Mouse (Mus musculus) stomach, postnatal 0 days (tissue): ENCODE measurements around the gene Mrpl33. TPM values are rescaled to one million over a fixed set of nuclear protein-coding genes. Genes with fewer than 3 reads are reported as not detected.

Experiments
- ATAC-seq: fragments of 200-750 bp; cut with Nextera tagmentation; 2 replicates; pipeline ENCODE4 v1.8.0; 2017; ENCODE audit not compliant: low FRiP score, low TSS enrichment
- DNase-seq: peaks from one replicate; pipeline ENCODE4 v3.0.0-alpha.2; 2016; ENCODE audit warnings: low spot score
- H3K27ac ChIP-seq: fragments of 300-500 bp; sonication (generic); replicated peaks from 2 replicates; pipeline ENCODE4 v1.5.1; 2014; ENCODE audit warnings: mild to moderate bottlenecking, control low read depth
- H3K27me3 ChIP-seq: fragments of 300-500 bp; sonication (generic); 2 replicates; pipeline ENCODE4 v1.6.1; 2014; ENCODE audit warnings: low read length; ENCODE audit not compliant: control insufficient read depth, insufficient read depth
- H3K36me3 ChIP-seq: fragments of 300-500 bp; sonication (generic); 2 replicates; pipeline ENCODE4 v1.6.1; 2014; ENCODE audit warnings: low read length, mixed read lengths; ENCODE audit not compliant: control insufficient read depth, insufficient read depth
- H3K4me1 ChIP-seq: fragments of 300-500 bp; sonication (generic); replicated peaks from 2 replicates; pipeline ENCODE4 v1.6.1; 2014; ENCODE audit warnings: antibody characterized with exemption; ENCODE audit not compliant: control insufficient read depth, insufficient read depth
- H3K4me2 ChIP-seq: fragments of 300-500 bp; sonication (generic); replicated peaks from 2 replicates; pipeline ENCODE4 v1.6.1; 2014; ENCODE audit warnings: low read depth, mild to moderate bottlenecking, control low read depth, moderate library complexity
- H3K4me3 ChIP-seq: fragments of 300-500 bp; sonication (generic); 2 replicates; pipeline ENCODE4 v1.5.1; 2014; ENCODE audit warnings: low read depth, low read length, control low read depth
- H3K9ac ChIP-seq: fragments of 300-500 bp; sonication (generic); 2 replicates; pipeline ENCODE4 v1.6.1; 2014; ENCODE audit warnings: mild to moderate bottlenecking, low read length, control low read depth, mixed read lengths
- H3K9me3 ChIP-seq: fragments of 300-500 bp; sonication (generic); 2 replicates; pipeline ENCODE4 v1.6.1; 2016; ENCODE audit warnings: low read length; ENCODE audit not compliant: control insufficient read depth
- CTCF ChIP-seq: IDR thresholded peaks from 2 replicates; pipeline ENCODE4 v1.5.1; 2016; ENCODE audit warnings: antibody characterized with exemption, low read depth, mild to moderate bottlenecking, moderate library complexity
- EP300 ChIP-seq: optimal IDR thresholded peaks from 2 replicates; pipeline ENCODE3; 2016; ENCODE audit warnings: antibody characterized with exemption
- WGBS: fragments of 180-500 bp; shearing (Covaris S2); extraction: QIAGEN DNeasy Blood & Tissue Kit; methylation state at CpG from one replicate; pipeline ENCODE4 v1.1.7; 2014; 5-methylcytosine and 5-hydroxymethylcytosine counted together
- polyA plus RNA-seq: library from polyadenylated mRNA; unstranded; fragments of >200 nt; fragmentation: Nextera tagmentation; extraction: Ambion mirVana; gene quantifications from 2 replicates; pipeline ENCODE4 v1.2.1, GENCODE M21; 2015

The Mrpl33 gene
- polyA plus RNA-seq, 1 experiment from 2014 or later: 382 TPM

DNA sequence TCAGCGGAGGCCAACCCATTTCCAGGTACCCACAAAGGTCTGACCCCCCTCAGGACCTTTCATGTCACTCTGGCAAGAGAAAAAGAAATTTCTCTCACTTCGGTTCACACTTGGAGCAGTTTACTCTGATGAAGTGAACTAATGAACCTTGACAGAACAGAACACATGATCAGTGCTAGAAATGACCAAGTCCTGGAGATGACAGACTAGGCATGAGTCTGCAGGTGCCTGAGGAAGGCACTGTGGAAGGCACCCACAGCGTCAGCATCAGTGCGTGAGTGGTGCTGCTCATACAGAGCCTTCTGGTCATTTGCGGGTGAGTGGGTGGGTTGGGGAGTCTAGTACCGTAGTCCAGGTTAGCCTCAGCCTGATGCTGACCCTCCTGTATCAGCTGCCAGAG is 49.1 kb downstream of the Mrpl33 start:
- no peak for ATAC-seq
- no peak overlapping the region for H3K4me2 ChIP-seq
- no peaks in the 10 kb centered on the region for H3K9me3 ChIP-seq
- no peak for DNase-seq
- 86% methylated on average over 6 of the region's 6 CpGs for WGBS
- no peak overlapping the region for H3K9ac ChIP-seq
- H3K4me1 ChIP-seq: no peaks in the 10 kb centered on the region
- H3K36me3 ChIP-seq: no peaks in the 10 kb centered on the region
- no peak for TF ChIP-seq CTCF
- TF ChIP-seq EP300: no peak
- no peaks in the 10 kb centered on the region for H3K27me3 ChIP-seq
- no peak overlapping the region for H3K4me3 ChIP-seq
- no peak overlapping the region for H3K27ac ChIP-seq

GRCm38 (mm10) chr5:31646574-31646973 is 49.8 kb downstream of the Mrpl33 start:
- ATAC-seq: 0 out of 2 replicates have a peak, but pooled peaks have one; percentile 62
- no peak overlapping the region for H3K9ac ChIP-seq
- no peak for TF ChIP-seq CTCF
- no peak for TF ChIP-seq EP300
- no peak overlapping the region for H3K4me3 ChIP-seq
- no peak overlapping the region for H3K4me2 ChIP-seq
- no peak for DNase-seq
- H3K36me3 ChIP-seq: no peaks in the 10 kb centered on the region
- no peak overlapping the region for H3K27ac ChIP-seq
- no peaks in the 10 kb centered on the region for H3K9me3 ChIP-seq
- 78% methylated on average over 6 of the region's 6 CpGs for WGBS
- no peaks in the 10 kb centered on the region for H3K4me1 ChIP-seq
- no peaks in the 10 kb centered on the region for H3K27me3 ChIP-seq

DNA sequence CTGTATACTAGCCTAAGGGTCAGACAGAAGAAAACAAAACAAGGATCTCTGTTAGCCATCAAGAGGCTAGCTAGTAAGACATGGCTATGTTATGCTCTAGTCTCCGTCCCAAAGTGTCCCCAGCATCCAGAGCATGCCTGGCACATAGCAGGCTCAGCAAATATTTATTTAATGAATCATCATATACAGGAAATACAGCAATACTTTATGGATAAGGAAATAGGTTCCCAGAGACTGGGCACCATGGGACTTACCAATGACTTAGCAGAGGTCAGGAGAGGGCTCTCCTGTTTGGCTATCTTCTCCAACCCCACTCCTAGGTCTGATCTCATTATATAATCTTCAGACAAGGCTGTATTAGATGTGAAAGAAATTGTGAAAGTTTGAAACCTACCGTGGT is 50.6 kb downstream of the Mrpl33 start:
- H3K9me3 ChIP-seq: no peaks in the 10 kb centered on the region
- DNase-seq: no peak
- no peaks in the 10 kb centered on the region for H3K36me3 ChIP-seq
- TF ChIP-seq EP300 (no peak), CTCF (no peak)
- no peaks in the 10 kb centered on the region for H3K4me1 ChIP-seq
- no peaks in the 10 kb centered on the region for H3K27me3 ChIP-seq
- H3K9ac ChIP-seq: no peak overlapping the region
- WGBS: 54% methylated on average over 2 of the region's 2 CpGs
- H3K4me3 ChIP-seq: no peak overlapping the region
- H3K4me2 ChIP-seq: no peak overlapping the region
- ATAC-seq: peak; percentile 83
- H3K27ac ChIP-seq: no peak overlapping the region

- WGBS: 87% methylated on average over 2 of the region's 2 CpGs
- H3K27ac ChIP-seq: no peak overlapping the region
- DNase-seq (no peak), ATAC-seq (no peak)
- no peaks in the 10 kb centered on the region for H3K4me1 ChIP-seq
- no peak overlapping the region for H3K4me2 ChIP-seq
- no peak overlapping the region for H3K4me3 ChIP-seq
- H3K36me3 ChIP-seq: no peaks in the 10 kb centered on the region
- no peak for TF ChIP-seq EP300
- TF ChIP-seq CTCF: no peak
- no peaks in the 10 kb centered on the region for H3K9me3 ChIP-seq
- H3K9ac ChIP-seq: no peak overlapping the region
- no peaks in the 10 kb centered on the region for H3K27me3 ChIP-seq
These were observed 54.0 kb downstream of the Mrpl33 start for GRCm38 (mm10) chr5:31650518-31651288.

- no peaks in the 10 kb centered on the region for H3K9me3 ChIP-seq
- no peaks in the 10 kb centered on the region for H3K27me3 ChIP-seq
- H3K4me3 ChIP-seq: no peak overlapping the region
- H3K4me2 ChIP-seq: no peak overlapping the region
- WGBS: 61% methylated on average over 1 of the region's 1 CpGs
- H3K4me1 ChIP-seq: no peaks in the 10 kb centered on the region
- H3K36me3 ChIP-seq: no peaks in the 10 kb centered on the region
- TF ChIP-seq EP300 (no peak), CTCF (no peak)
- no peak overlapping the region for H3K27ac ChIP-seq
- no peak for DNase-seq
- H3K9ac ChIP-seq: no peak overlapping the region
- no peak for ATAC-seq
These were observed 59.0 kb downstream of the Mrpl33 start for GRCm38 (mm10) chr5:31655688-31656190.

GRCm38 (mm10) chr5:31666176-31666575 is 69.4 kb downstream of the Mrpl33 start:
- no peaks in the 10 kb centered on the region for H3K9me3 ChIP-seq
- no peak overlapping the region for H3K4me3 ChIP-seq
- ATAC-seq: no peak
- WGBS: 18% methylated on average over 1 of the region's 1 CpGs
- no peak for DNase-seq
- no peaks in the 10 kb centered on the region for H3K4me1 ChIP-seq
- H3K4me2 ChIP-seq: no peak overlapping the region
- H3K27ac ChIP-seq: no peak overlapping the region
- H3K9ac ChIP-seq: no peak overlapping the region
- H3K27me3 ChIP-seq: no peaks in the 10 kb centered on the region
- TF ChIP-seq CTCF (no peak), EP300 (no peak)
- no peaks in the 10 kb centered on the region for H3K36me3 ChIP-seq
